Mouse (Mus musculus) frontal cortex, postnatal 10 days (tissue): ENCODE results near the gene Rabggtb.

Experiments
- DNase-seq, 2 experiments: peaks; one replicate each; pipeline ENCODE4 v3.0.0; 2022; ENCODE audit warnings: low spot score in 2 of 2, mixed read lengths in 1 of 2

Rabggtb gene

DNA sequence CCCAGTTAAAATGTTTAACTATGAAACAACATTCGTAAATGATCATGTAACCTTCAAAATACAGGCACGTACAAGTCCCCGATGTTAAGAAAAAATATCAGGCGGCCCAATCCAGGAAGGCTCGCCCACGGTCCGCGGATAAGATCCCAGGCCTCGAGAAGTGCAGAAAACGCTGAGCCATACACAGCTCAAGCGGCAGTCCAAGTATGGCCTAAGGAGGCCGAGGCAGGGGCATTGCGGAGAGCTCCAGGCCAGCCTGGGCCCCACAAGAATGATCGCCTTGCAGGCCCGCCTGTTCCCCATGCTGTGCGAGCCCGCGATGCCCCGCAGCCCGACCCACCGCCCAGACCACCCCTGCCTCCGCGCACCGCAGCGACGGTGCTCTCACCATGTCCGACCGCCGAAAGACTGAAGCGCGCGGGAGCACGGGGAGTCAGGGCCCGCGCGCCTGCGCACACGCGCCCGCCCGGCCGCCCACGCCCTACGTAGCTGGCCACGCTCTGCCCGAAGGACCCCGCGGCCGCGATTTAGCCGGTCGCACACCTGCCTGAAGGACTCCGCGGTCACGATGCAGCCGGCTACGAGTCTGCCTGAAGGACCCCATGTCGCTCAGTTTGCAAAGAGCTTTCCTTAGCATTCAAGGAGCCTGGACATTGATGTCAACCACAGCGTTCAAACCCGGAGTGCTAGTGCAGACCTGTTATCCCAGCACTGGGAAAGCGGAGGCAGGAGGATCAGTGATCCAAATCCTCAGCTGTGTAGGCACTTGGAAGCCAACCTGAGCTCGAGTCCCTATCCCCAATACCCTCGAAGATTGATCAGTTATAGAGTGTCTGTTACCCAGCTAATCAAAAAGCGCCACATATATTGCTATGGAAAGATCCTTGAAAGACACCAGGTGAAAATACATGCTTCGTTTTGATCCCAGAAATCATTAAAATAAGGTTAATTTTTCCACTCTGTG, at the start of gene Rabggtb:
TSS of gene Rabggtb (minus strand) at position 464 of the 964 bp plus-strand sequence.
- peak; percentile 90 to 94 for DNase-seq

GRCm38 (mm10) chr3:153961632-153962389, 49.0 kb upstream of the Rabggtb start:
- no peak for DNase-seq

- no peak for DNase-seq
Measured at GRCm38 (mm10) chr3:153960884-153961283, 48.1 kb upstream of the Rabggtb start.

GRCm38 (mm10) chr3:153959731-153960207, 47.0 kb upstream of the Rabggtb start:
- no peak for DNase-seq

DNA sequence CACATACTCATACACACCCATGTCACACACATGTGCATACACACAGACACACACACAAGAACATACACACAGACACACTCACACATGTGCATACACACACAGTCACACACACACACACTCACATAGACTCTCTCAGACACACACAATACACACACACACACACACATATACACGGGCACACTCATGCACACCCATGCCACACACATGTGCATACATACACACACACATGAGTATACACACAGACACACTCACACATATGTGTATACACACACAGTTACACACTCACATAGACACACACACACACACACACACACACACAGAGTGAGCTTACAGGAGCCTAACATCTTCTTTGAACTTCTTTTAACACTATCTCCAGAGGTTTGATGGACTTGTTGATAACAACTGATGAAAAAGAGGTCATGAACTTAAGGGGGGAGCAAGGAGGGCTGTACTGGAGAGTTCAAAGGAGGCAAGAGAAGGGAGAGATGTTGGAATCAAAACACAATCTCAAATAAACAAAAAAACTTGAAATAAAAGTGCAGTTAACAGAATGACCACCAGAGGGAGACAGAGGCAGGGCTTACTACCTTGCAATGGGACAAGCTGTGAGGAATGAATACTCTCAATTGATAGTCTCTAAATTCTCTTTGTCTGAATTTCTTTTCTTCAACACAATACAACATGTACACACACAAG, 46.4 kb upstream of the Rabggtb start:
- DNase-seq, result no peak

GRCm38 (mm10) chr3:153957916-153958315, 45.1 kb upstream of the Rabggtb start:
- no peak for DNase-seq

- DNase-seq, result no peak
Measured at GRCm38 (mm10) chr3:153948176-153948575, 35.4 kb upstream of the Rabggtb start.

GRCm38 (mm10) chr3:153947271-153947670, 34.5 kb upstream of the Rabggtb start:
- no peak for DNase-seq

DNA sequence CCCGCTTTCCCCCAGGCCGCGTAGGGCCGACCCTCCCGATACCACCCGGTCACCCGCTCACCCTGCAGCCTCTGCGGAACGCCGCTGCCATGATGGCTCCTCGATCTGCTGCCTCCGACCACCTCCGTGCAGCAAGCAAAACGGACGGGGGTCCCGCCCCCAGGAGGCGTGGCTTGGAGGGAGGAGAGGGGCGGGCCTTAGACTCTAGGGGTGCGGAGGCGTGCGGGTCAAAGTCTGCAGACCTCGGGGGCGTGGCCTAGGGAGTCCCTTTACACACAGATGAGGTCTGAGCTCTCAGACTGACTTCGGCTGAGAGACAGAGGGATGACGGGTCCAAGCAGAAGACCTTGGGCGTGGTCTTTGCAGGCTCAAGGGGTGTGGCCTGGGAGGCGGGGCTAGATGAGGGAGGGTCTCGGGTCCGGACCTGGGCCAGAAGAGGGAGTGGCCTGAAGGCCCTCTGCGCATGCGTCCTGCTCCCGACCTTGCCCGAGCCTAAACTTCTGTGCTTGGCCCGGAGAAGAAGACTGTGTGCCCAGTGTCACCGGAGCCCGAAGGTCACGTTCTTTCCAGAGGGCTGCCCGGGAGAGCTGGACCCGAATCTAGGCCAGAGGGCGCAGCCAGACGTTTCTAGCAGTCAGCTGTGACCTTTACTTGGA, 31.7 kb upstream of the Rabggtb start, which contains the start of gene Acadm:
TSS of gene Acadm (minus strand) at position 298 of the 656 bp plus-strand sequence.
- DNase-seq, result peak; percentile 92 to 94

DNA sequence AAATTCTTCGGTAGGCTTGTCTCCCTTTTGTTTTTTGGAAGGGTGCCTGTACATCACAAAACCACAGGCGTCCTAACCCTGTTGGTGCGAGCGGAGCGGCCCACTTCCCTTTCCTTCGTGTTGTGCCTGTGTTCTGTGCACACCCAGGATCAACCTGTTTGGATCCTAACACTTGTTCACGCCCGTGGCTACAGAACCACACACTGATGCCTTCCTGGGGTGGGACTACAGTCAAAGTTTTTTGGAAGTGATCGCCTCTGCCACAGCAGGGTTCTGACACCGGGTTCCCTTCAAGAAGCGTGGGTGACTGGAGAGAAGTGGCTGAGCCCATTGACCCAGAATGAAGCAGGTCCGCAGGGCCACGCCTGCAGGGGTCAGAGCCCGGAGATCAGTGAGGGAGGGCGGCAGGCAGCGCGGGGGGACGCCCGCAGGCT, 31.1 kb upstream of the Rabggtb start:
- no peak for DNase-seq

GRCm38 (mm10) chr3:153943003-153943640, 30.3 kb upstream of the Rabggtb start:
- DNase-seq, result no peak

- DNase-seq, result no peak
Measured at GRCm38 (mm10) chr3:153941613-153942012, 28.8 kb upstream of the Rabggtb start.

DNA sequence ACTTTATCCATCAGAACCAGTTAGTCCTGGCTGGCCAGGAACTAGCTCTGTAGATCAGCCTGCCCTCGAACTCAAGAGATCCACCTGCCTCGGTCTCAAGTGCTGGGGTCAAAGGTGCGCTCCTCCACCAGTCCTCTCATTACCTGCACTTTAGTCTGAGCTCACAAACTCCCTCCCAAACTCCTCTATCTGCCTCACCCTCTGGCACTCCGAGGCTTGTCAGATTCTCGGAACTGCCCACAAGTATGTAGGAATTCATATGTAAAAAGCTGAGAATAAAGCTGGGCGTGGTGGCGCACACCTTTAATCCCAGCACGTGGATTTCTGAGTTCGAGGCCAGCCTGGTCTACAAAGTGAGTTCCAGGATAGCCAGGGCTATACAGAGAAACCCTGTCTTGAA, 27.7 kb upstream of the Rabggtb start:
- DNase-seq, result no peak

DNA sequence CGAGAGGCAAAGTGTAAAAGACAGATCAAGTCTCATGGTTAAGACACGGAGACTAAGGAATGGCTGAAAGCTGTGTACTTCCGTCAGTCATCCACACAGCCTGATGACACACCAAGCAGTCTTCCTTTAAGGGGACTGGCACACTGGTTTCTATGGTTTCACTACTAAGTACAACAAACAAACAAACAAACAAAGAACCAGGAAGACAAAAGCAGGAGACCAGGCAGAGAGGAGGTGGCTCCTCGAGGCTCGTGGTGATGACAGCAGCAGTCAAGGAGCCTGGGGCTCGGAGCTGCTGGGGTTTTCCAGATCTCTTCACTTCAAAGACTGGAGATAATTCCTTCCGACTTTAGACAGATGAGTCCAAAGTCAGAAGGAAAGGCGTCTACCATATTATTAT, 27.2 kb upstream of the Rabggtb start:
- no peak for DNase-seq

- no peak for DNase-seq
Measured at GRCm38 (mm10) chr3:153937116-153937810, 24.5 kb upstream of the Rabggtb start.

DNA sequence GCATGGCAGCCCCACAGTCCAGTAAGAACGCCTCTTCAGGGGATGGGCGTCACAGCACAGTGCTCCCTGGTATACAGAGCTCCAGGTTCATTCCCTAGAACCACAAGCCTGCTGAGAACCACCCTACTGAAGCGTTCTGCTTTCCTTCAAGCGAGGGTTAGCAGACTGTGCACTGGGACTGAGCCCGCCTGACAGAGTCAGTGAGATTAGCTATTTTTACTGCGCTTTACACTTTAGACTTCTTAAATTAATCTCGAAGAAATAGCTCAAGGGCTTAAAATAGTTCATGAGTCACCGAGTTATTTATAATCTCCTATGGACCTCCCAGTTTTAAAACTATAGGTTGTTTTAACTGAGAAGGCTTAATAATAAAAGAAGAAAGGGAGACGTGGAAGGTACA, 23.1 kb upstream of the Rabggtb start:
- no peak for DNase-seq

- DNase-seq, result no peak
Measured at GRCm38 (mm10) chr3:153932461-153932860, 19.7 kb upstream of the Rabggtb start.

DNA sequence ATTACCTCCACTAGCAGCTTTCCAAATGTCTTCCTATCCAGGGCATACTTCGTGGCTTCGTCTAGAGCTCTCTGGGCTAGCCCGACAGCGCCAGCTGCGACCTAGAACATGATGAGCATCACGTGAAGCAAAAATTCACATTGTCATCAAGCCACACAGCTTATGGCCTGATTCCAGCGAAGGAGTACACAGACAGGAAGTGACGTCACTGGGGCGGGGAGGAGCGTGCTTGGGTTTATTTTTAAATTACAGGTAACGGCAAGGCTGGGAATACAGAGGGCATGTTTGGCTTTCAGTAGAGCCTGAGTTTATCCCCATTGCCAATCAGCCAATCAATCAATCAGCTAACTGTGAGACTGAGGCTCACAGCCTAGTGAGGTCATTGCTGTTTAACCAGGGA, 16.7 kb upstream of the Rabggtb start:
- DNase-seq, result no peak

- no peak for DNase-seq
Measured at GRCm38 (mm10) chr3:153926333-153926732, 13.5 kb upstream of the Rabggtb start.
